Mouse (Mus musculus) neural tube, embryonic 10.5 days (tissue): ENCODE results near the gene Dennd1c.
"Not testable (repeated sequence)": the region's sequence is repeated elsewhere in the genome, so short reads cannot be mapped to it uniquely, and the experiment has no call there.

Source experiments
- DNase-seq: peaks from one replicate; pipeline ENCODE4 v3.0.0-alpha.2; 2017; ENCODE audit warnings: low spot score; ENCODE audit errors: extremely low spot score

Dennd1c gene

GRCm38 (mm10) chr17:57095855-57096622, 17.7 kb upstream of the Dennd1c start:
- peak; percentile 38 for DNase-seq

- no peak for DNase-seq
These were observed 15.9 kb upstream of the Dennd1c start for GRCm38 (mm10) chr17:57094222-57094621.

- DNase-seq = peak; percentile 45
These were observed 8.9 kb upstream of the Dennd1c start, which contains the start of gene Tubb4a for GRCm38 (mm10) chr17:57087049-57087832. Tubb4a (minus strand) TSS chr17:57087782.

GRCm38 (mm10) chr17:57085970-57086757, 7.8 kb upstream of the Dennd1c start:
- no peak for DNase-seq

- no peak for DNase-seq
These were observed 4.2 kb upstream of the Dennd1c start for GRCm38 (mm10) chr17:57082481-57082880.

GRCm38 (mm10) chr17:57081234-57081842, 3.0 kb upstream of the Dennd1c start:
- DNase-seq = no peak

GRCm38 (mm10) chr17:57079919-57080318, 1.6 kb upstream of the Dennd1c start:
- DNase-seq = no peak

GRCm38 (mm10) chr17:57076916-57077315, 1.4 kb downstream of the Dennd1c start:
- DNase-seq = no peak

- peak; percentile 63 for DNase-seq
These were observed 7.6 kb downstream of the Dennd1c start for GRCm38 (mm10) chr17:57070699-57071098.

GRCm38 (mm10) chr17:57070272-57070671, 8.0 kb downstream of the Dennd1c start:
- peak; percentile 17 for DNase-seq

GRCm38 (mm10) chr17:57066908-57067307, 11.4 kb downstream of the Dennd1c start:
- no peak for DNase-seq

GRCm38 (mm10) chr17:57063031-57063430, 15.3 kb downstream of the Dennd1c start:
- no peak for DNase-seq

- no peak for DNase-seq
These were observed 15.8 kb downstream of the Dennd1c start for GRCm38 (mm10) chr17:57062548-57062947.

GRCm38 (mm10) chr17:57062011-57062521, 16.2 kb downstream of the Dennd1c start:
- DNase-seq = peak; percentile 24

GRCm38 (mm10) chr17:57061069-57061468, 17.2 kb downstream of the Dennd1c start:
- peak; percentile 24 for DNase-seq

- peak; percentile 94 for DNase-seq
These were observed 18.0 kb downstream of the Dennd1c start for GRCm38 (mm10) chr17:57060231-57060801.

GRCm38 (mm10) chr17:57059486-57059977, 18.8 kb downstream of the Dennd1c start, which contains the start of gene Slc25a23:
Slc25a23 (minus strand) TSS chr17:57059863.
- DNase-seq = peak; percentile 85

- peak; percentile 32 for DNase-seq
These were observed 19.3 kb downstream of the Dennd1c start, which contains the start of gene Crb3 for GRCm38 (mm10) chr17:57058891-57059485. Crb3 (plus strand) TSS chr17:57059105.

GRCm38 (mm10) chr17:57056246-57056645, 22.1 kb downstream of the Dennd1c start:
- no peak for DNase-seq

- DNase-seq = not testable (repeated sequence)
These were observed 26.6 kb downstream of the Dennd1c start for GRCm38 (mm10) chr17:57051679-57052078.
